Mouse (Mus musculus) forebrain, embryonic 15.5 days (tissue): ENCODE results near the gene BC030870. TPM values are rescaled to one million over a fixed set of nuclear protein-coding genes. Genes with fewer than 3 reads are reported as not detected.
A peak's percentile ranks its signal among the peaks of the same experiment; 100 is the strongest.

Experiments used
- ATAC-seq: fragments of 200-750 bp; cut with Nextera tagmentation; replicated peaks from 2 replicates; pipeline ENCODE4 v1.8.0; 2017; ENCODE audit warnings: mild to moderate bottlenecking, moderate TSS enrichment, moderate library complexity
- H3K27ac ChIP-seq: fragments of 300-500 bp; sonication (generic); replicated peaks from 2 replicates; pipeline ENCODE4 v1.5.1; 2015; ENCODE audit warnings: mild to moderate bottlenecking, inconsistent platforms
- H3K27me3 ChIP-seq: fragments of 300-500 bp; sonication (generic); 2 replicates; pipeline ENCODE4 v1.6.1; 2015; ENCODE audit warnings: inconsistent platforms
- H3K36me3 ChIP-seq: fragments of 300-500 bp; sonication (generic); 2 replicates; pipeline ENCODE4 v1.6.1; 2015; ENCODE audit warnings: mild to moderate bottlenecking, inconsistent platforms
- H3K4me1 ChIP-seq: fragments of 300-500 bp; sonication (generic); 2 replicates; pipeline ENCODE4 v1.6.1; 2015; ENCODE audit warnings: inconsistent platforms
- H3K4me2 ChIP-seq: fragments of 300-500 bp; sonication (generic); replicated peaks from 2 replicates; pipeline ENCODE4 v1.6.1; 2015; ENCODE audit warnings: mild to moderate bottlenecking, inconsistent platforms
- H3K4me3 ChIP-seq: fragments of 300-500 bp; sonication (generic); 2 replicates; pipeline ENCODE4 v1.5.1; 2015; ENCODE audit warnings: mild to moderate bottlenecking, inconsistent platforms
- H3K9ac ChIP-seq: fragments of 300-500 bp; sonication (generic); replicated peaks from 2 replicates; pipeline ENCODE4 v1.6.1; 2015; ENCODE audit warnings: mild to moderate bottlenecking, inconsistent platforms
- H3K9me3 ChIP-seq: fragments of 300-500 bp; sonication (generic); 2 replicates; pipeline ENCODE4 v1.6.1; 2016; ENCODE audit warnings: inconsistent platforms
- WGBS: fragments of 180-500 bp; shearing (Covaris S2); methylation state at CpG from one replicate; pipeline ENCODE4 v1.1.7; 2015; ENCODE audit warnings: mixed read lengths; 5-methylcytosine and 5-hydroxymethylcytosine counted together
- polyA plus RNA-seq: library from polyadenylated mRNA; unstranded; fragments of >200 nt; fragmentation: Nextera tagmentation; extraction: Ambion mirVana; gene quantifications from 2 replicates; pipeline ENCODE4 v1.2.1, GENCODE M21; 2015

Gene BC030870
- polyA plus RNA-seq, 1 experiment from 2014 or later = not detected

GRCm38 (mm10) chr8:65068473-65068819 lies 60.9 kb downstream of the BC030870 start:
- Histone ChIP-seq H3K36me3 (no peaks in the 10 kb centered on the region), H3K4me2 (no peak overlapping the region)
- 0 out of 2 replicates have a peak, but pooled peaks have one; percentile 60 for ATAC-seq

GRCm38 (mm10) chr8:65067694-65068472 lies 61.5 kb downstream of the BC030870 start:
- Histone ChIP-seq H3K4me1 (0 out of 2 replicates have a peak, but pooled peaks cover 4% of the 10 kb centered on the region), H3K27me3 (no peaks in the 10 kb centered on the region), H3K36me3 (no peaks in the 10 kb centered on the region), H3K4me2 (no peak overlapping the region), H3K9me3 (no peaks in the 10 kb centered on the region), H3K9ac (no peak overlapping the region), H3K4me3 (no peak overlapping the region), H3K27ac (no peak overlapping the region)
- ATAC-seq = peak; percentile 53; the same call in 1 of the 2 replicates
- 7% methylated on average over 10 of the region's 10 CpGs for WGBS

More at GRCm38 (mm10) chr8:65068473-65068819, 60.9 kb downstream of the BC030870 start:
- no peaks in the 10 kb centered on the region for H3K9me3 ChIP-seq
- WGBS = 50% methylated on average over 4 of the region's 4 CpGs
- no peaks in the 10 kb centered on the region for H3K27me3 ChIP-seq
- H3K4me1 ChIP-seq = 0 out of 2 replicates have a peak, but pooled peaks cover 4% of the 10 kb centered on the region
- no peak overlapping the region for H3K9ac ChIP-seq
- H3K4me3 ChIP-seq = no peak overlapping the region
- H3K27ac ChIP-seq = no peak overlapping the region

GRCm38 (mm10) chr8:65067031-65067430 lies 62.3 kb downstream of the BC030870 start:
- 91% methylated on average over 4 of the region's 4 CpGs for WGBS
- no peak overlapping the region for H3K4me2 ChIP-seq
- H3K9me3 ChIP-seq = no peaks in the 10 kb centered on the region
- H3K4me1 ChIP-seq = 0 out of 2 replicates have a peak, but pooled peaks cover 4% of the 10 kb centered on the region
- no peak overlapping the region for H3K4me3 ChIP-seq
- no peak overlapping the region for H3K9ac ChIP-seq
- ATAC-seq = no peak
- H3K36me3 ChIP-seq = no peaks in the 10 kb centered on the region
- no peak overlapping the region for H3K27ac ChIP-seq
- no peaks in the 10 kb centered on the region for H3K27me3 ChIP-seq

DNA sequence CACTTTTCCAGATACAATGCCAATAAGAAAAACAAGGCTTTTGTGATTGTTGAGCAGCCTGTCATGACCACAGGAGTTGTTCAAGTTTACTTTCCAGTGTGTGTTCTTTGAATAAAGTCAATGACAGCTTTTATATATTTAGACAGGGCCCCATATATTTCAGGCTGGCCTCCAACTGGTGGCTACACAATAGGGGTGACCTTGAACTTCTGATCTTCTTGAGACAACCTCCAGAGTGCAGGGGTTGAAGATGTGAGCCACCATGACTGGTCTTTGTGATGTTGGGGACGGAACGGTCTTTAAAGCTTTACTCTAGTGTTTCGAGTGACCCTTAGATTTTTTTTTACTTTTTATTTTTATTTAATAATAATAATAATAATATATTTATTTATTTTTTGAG lies 63.7 kb downstream of the BC030870 start:
- Histone ChIP-seq H3K4me2 (no peak overlapping the region), H3K4me3 (no peak overlapping the region), H3K27me3 (no peaks in the 10 kb centered on the region), H3K9me3 (no peaks in the 10 kb centered on the region), H3K27ac (no peak overlapping the region), H3K36me3 (no peaks in the 10 kb centered on the region), H3K9ac (no peak overlapping the region), H3K4me1 (0 out of 2 replicates have a peak, but pooled peaks cover 4% of the 10 kb centered on the region)
- 98% methylated on average over 3 of the region's 3 CpGs for WGBS
- no peak for ATAC-seq

GRCm38 (mm10) chr8:65064071-65064470 lies 65.3 kb downstream of the BC030870 start:
- H3K4me1 ChIP-seq = 0 out of 2 replicates have a peak, but pooled peaks cover 4% of the 10 kb centered on the region
- H3K4me3 ChIP-seq = no peak overlapping the region
- H3K27ac ChIP-seq = no peak overlapping the region
- no peaks in the 10 kb centered on the region for H3K27me3 ChIP-seq
- H3K9ac ChIP-seq = no peak overlapping the region
- no peaks in the 10 kb centered on the region for H3K36me3 ChIP-seq
- ATAC-seq = no peak
- H3K9me3 ChIP-seq = no peaks in the 10 kb centered on the region
- no peak overlapping the region for H3K4me2 ChIP-seq
- 56% methylated on average over 2 of the region's 2 CpGs for whole genome bisulfite sequencing

DNA sequence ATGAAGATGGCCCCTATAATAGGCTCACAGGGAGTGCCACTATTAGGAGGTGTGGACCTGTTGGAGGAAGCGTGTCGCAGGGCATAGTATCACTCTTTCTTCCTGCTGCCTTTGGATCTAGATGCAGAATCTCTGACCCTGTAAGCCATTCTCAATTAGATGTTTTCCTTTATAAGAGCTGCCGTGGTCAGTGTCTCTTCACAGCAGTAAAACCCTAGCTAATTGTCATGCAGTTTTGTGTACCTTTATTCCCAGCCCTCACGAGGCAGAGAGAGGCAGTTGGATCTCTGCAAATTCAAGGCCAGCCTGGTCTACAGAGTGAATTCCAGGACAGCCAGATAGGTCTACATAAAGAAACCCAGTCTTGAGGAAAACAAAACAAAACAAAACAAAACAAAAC lies 67.2 kb downstream of the BC030870 start:
- H3K36me3 ChIP-seq = no peaks in the 10 kb centered on the region
- no peaks in the 10 kb centered on the region for H3K4me1 ChIP-seq
- no peak overlapping the region for H3K4me2 ChIP-seq
- H3K27me3 ChIP-seq = no peaks in the 10 kb centered on the region
- no peak overlapping the region for H3K27ac ChIP-seq
- no peak for ATAC-seq
- H3K4me3 ChIP-seq = no peak overlapping the region
- no peaks in the 10 kb centered on the region for H3K9me3 ChIP-seq
- H3K9ac ChIP-seq = no peak overlapping the region
- WGBS = 74% methylated on average over 4 of the region's 4 CpGs

- Histone ChIP-seq H3K4me2 (no peak overlapping the region), H3K27me3 (no peaks in the 10 kb centered on the region), H3K4me3 (no peak overlapping the region), H3K36me3 (no peaks in the 10 kb centered on the region), H3K4me1 (no peaks in the 10 kb centered on the region), H3K9me3 (no peaks in the 10 kb centered on the region), H3K27ac (no peak overlapping the region), H3K9ac (no peak overlapping the region)
- WGBS = 93% methylated on average over 4 of the region's 4 CpGs
- ATAC-seq = no peak
Observed at GRCm38 (mm10) chr8:65056722-65057121, 72.6 kb downstream of the BC030870 start.

DNA sequence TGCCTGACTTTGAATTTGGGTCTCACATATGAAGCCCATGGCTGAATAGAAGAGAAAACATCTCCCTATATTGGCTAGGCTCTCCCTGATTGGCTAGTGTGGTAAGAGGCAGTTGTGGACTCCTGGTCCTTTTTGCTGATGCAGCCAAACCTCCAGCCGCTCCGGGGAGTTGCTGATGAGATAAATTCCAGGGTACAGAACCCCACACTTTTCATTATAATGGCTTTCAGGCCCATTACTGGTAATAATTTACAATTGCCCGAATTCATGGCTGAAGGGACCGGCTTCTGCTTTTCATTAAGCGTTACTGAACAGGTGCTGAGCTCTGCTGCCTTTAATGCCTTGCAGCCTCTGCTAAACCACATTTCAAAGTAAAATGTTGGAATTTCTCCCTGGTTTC lies 75.4 kb downstream of the BC030870 start:
- Histone ChIP-seq H3K27ac (no peak overlapping the region), H3K27me3 (no peaks in the 10 kb centered on the region), H3K4me2 (no peak overlapping the region), H3K9me3 (no peaks in the 10 kb centered on the region), H3K36me3 (no peaks in the 10 kb centered on the region), H3K9ac (no peak overlapping the region), H3K4me1 (no peaks in the 10 kb centered on the region), H3K4me3 (no peak overlapping the region)
- WGBS = 68% methylated on average over 5 of the region's 5 CpGs
- no peak for ATAC-seq

DNA sequence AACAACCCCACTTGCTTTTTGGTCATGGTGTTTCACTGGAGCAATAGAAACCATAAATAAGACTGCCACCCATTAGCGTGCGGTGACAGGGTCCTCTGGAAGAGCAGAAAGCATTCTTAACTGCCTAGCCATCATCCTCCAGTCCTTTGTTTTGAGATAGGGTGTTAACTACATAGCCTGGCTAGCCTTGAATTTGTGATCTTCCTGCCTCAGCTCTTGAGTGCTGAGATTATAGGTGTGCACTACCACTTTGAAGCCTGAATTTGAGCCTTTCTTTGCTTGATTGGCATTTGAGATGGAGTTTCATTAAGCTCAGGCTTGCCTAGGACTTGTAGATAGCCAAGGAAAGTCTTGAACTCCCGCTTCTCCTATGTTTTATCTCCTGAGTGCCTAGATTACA lies 75.8 kb downstream of the BC030870 start:
- no peaks in the 10 kb centered on the region for H3K4me1 ChIP-seq
- H3K4me3 ChIP-seq = no peak overlapping the region
- H3K9me3 ChIP-seq = no peaks in the 10 kb centered on the region
- H3K9ac ChIP-seq = no peak overlapping the region
- WGBS = 93% methylated on average over 3 of the region's 3 CpGs
- no peak for ATAC-seq
- no peak overlapping the region for H3K4me2 ChIP-seq
- no peaks in the 10 kb centered on the region for H3K36me3 ChIP-seq
- H3K27ac ChIP-seq = no peak overlapping the region
- H3K27me3 ChIP-seq = no peaks in the 10 kb centered on the region

DNA sequence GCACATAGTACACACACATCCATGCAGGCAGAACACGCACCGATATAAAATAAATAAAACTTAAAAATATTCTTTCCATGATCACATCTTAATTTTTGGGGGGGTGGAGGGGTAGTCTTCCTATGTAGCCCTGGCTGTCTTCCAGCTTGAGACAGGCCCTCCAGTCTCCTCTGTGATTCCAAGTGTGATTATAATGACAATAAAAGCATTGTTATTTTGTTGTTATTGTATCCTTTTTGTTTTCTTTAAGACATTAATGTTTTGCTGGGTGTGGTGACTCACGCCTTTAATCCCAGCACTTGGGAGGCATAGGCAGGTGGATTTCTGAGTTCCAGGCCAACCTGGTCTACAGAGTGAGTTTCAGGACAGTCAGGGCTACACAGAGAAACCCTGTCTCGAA lies 81.6 kb downstream of the BC030870 start:
- Histone ChIP-seq H3K27me3 (no peaks in the 10 kb centered on the region), H3K36me3 (no peaks in the 10 kb centered on the region), H3K9me3 (no peaks in the 10 kb centered on the region), H3K9ac (no peak overlapping the region), H3K27ac (no peak overlapping the region), H3K4me1 (no peaks in the 10 kb centered on the region), H3K4me2 (no peak overlapping the region), H3K4me3 (no peak overlapping the region)
- no peak for ATAC-seq
- 75% methylated on average over 4 of the region's 4 CpGs for WGBS

DNA sequence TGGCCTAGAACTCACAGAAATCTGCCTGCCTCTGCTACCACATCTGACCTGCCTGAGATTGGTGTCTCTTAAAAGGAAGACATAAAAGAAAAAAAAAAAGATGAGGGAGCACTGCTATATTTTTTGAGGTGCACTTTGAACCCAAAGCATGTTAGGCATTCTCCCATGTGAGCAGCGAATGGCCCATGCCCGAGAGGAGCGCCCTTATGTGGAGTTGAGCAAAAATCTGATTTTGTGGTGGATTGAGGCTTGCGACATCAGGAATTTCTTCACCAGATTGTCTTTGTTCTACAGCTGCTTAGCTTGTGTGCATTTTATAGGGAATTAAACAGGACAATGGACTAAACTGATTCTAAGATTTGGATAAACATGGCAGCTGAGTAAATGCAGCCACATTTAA lies 82.2 kb downstream of the BC030870 start:
- Histone ChIP-seq H3K4me3 (no peak overlapping the region), H3K9me3 (no peaks in the 10 kb centered on the region)

GRCm38 (mm10) chr8:65046565-65046964 lies 82.8 kb downstream of the BC030870 start:
- Histone ChIP-seq H3K4me3 (no peak overlapping the region), H3K36me3 (no peaks in the 10 kb centered on the region), H3K9ac (no peak overlapping the region), H3K4me1 (no peaks in the 10 kb centered on the region), H3K4me2 (no peak overlapping the region), H3K27ac (no peak overlapping the region), H3K27me3 (no peaks in the 10 kb centered on the region), H3K9me3 (no peaks in the 10 kb centered on the region)
- no peak for ATAC-seq
- 43% methylated on average over 5 of the region's 5 CpGs for WGBS

More for the DNA sequence above, 82.2 kb downstream of the BC030870 start:
- ATAC-seq = no peak
- Histone ChIP-seq H3K9ac (no peak overlapping the region), H3K36me3 (no peaks in the 10 kb centered on the region), H3K4me2 (no peak overlapping the region), H3K27ac (no peak overlapping the region), H3K27me3 (no peaks in the 10 kb centered on the region), H3K4me1 (no peaks in the 10 kb centered on the region)
- 94% methylated on average over 4 of the region's 4 CpGs for WGBS

DNA sequence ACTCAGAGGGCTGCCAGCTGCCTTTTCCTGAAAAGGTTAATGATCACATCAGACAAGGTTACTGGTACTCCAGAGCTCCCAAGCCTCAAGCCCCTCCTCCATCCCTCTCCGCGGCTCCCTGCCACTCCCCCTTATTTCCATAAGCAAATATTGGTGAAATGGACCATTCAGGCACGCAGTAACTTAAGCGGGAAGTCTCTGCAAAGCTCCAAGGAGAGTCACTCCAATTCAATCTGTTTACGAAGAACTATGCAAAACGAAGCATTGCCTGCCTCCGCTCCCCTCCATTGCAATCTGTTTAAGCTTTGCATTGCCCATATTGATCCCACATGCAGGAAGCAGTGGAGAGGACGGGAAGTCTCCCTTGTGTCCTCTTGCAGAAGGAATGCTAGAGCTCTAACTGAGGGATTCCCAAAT lies 92.2 kb downstream of the BC030870 start, which contains the start of gene Apela:
Apela (minus strand) TSS at position 220 of the 417 bp plus-strand sequence.
- no peak within 1 kb of the TSS for H3K27ac ChIP-seq
- H3K4me1 ChIP-seq = peaks cover 21% of the 10 kb centered on the region; the same call in 1 of the 2 replicates
- peak within 1 kb of the TSS; percentile 52 for H3K4me2 ChIP-seq
- no peaks in the 10 kb centered on the region for H3K27me3 ChIP-seq
- no peaks in the 10 kb centered on the region for H3K9me3 ChIP-seq
- H3K36me3 ChIP-seq = no peaks in the 10 kb centered on the region
- peak within 1 kb of the TSS; percentile 34 for H3K9ac ChIP-seq
- WGBS = 3% methylated on average over 8 of the region's 8 CpGs
- peak within 1 kb of the TSS; percentile 32 for H3K4me3 ChIP-seq
- ATAC-seq = peak; percentile 85
